Mouse (Mus musculus) retina, postnatal 1 day (tissue): ENCODE data around the gene Cav2.
A peak's percentile ranks its signal among the peaks of the same experiment; 100 is the strongest.

Experiments used
- DNase-seq: peaks from one replicate; pipeline ENCODE4 v3.0.0-alpha.2; 2012

Cav2 gene

DNA sequence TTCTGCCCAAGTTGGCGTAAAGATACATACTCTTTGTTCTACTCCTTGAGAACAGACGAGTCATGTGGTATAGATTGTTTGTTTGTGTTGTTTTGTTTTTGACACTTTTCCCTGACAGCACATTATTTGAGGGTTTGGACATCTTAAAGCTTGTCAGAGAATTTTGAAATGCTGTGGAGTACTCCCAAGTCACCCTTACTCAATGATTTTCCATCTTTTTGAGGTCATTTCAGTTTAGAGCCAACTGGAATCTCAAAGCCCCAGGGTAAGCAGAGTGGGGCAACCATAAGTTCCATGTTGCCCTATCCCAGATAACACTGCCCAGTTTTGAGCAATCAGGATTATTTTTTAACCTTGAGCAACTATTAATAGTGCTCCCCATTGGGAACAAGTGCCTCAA is 33.3 kb downstream of the Cav2 start:
- no peak for DNase-seq

GRCm38 (mm10) chr6:17314659-17315616 is 34.0 kb downstream of the Cav2 start:
- DNase-seq, result no peak

- DNase-seq, result no peak
These were observed 35.5 kb downstream of the Cav2 start for GRCm38 (mm10) chr6:17316294-17317166.

GRCm38 (mm10) chr6:17317167-17317524 is 36.2 kb downstream of the Cav2 start:
- DNase-seq, result no peak

GRCm38 (mm10) chr6:17317944-17318343 is 37.0 kb downstream of the Cav2 start:
- no peak for DNase-seq

DNA sequence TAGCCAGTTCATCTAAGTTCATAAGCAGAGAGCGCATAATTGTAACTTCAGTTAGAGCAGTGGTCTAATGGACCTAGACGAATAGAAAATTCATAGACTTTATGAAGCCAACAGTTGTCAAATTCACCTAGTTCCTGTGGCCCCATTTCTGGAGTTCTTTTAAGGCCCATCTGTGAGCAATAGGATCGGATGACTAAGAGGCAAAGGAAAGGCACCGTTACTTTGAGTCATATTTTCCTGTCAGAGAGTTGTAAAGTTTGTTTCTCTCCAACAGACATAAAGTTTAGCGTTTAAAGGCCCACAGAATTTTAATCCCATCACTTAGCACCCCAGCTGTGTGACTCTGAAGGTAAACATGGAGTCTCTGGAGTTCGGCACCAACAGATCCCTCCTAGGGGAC is 41.0 kb downstream of the Cav2 start:
- DNase-seq, result no peak

GRCm38 (mm10) chr6:17327216-17327615 is 46.2 kb downstream of the Cav2 start:
- peak; percentile 5 for DNase-seq

GRCm38 (mm10) chr6:17329801-17330200 is 48.8 kb downstream of the Cav2 start:
- DNase-seq, result no peak

DNA sequence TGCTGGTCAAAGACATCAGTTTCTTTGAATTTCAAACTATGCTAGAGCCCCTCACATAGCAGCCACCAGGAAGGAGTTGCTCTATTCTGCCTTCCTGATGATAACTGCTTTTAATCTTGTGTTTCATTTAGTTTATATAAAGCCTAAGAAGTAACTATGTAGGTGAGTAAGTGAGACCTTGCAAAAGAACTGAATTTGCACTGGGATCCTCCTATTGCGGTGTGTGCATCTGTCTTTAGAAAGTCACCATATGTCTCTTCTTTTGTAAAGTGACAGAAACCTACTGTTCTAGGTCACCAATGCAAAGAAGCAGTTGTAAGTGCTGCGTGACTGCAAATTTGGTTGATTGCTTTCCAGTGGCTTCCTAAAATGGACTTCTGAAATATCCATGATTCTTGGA is 56.7 kb downstream of the Cav2 start:
- DNase-seq, result no peak
